Mouse (Mus musculus): ENCODE results near the gene Mtfr1l.

GRCm38 (mm10) chr4:134548169-134548938, 13.2 kb upstream of the Mtfr1l start:
- TF ChIP-seq CTCF (IDR thresholded peaks at IDR 0.05; ENCODE audit: low read depth) (peak; percentile 20), EP300 (IDR thresholded peaks at IDR 0.05; ENCODE audit: low read depth) (no peak)

All from heart, postnatal 0 days (tissue).